Mouse (Mus musculus): ENCODE measurements around the gene Gm49366.

- no peak for TF ChIP-seq CTCF (IDR thresholded peaks at IDR 0.05; ENCODE audit: control insufficient read depth, insufficient read depth, insufficient read length)
- TF ChIP-seq USF1 (IDR thresholded peaks at IDR 0.05; ENCODE audit: low read depth), result no peak
- no peak for TF ChIP-seq MYOG (IDR thresholded peaks at IDR 0.05; ENCODE audit: control insufficient read depth, extremely low read depth, insufficient read length)
- no peak for TF ChIP-seq CEBPB (IDR thresholded peaks at IDR 0.05; ENCODE audit: low read depth)
Measured at GRCm38 (mm10) chr12:84068296-84068695, 29.6 kb downstream of the Gm49366 start.
